Mouse (Mus musculus) forebrain, embryonic 12.5 days (tissue): ENCODE data around the gene Ptprd. TPM values are rescaled to one million over a fixed set of nuclear protein-coding genes. Genes with fewer than 3 reads are reported as not detected.

Experiments
- ATAC-seq: fragments of 200-750 bp; cut with Nextera tagmentation; 2 replicates; pipeline ENCODE4 v1.8.0; 2017; ENCODE audit warnings: moderate TSS enrichment; ENCODE audit not compliant: low FRiP score
- H3K27ac ChIP-seq: fragments of 300-500 bp; sonication (generic); 2 replicates; pipeline ENCODE4 v1.5.1; 2016; ENCODE audit warnings: mild to moderate bottlenecking
- H3K27me3 ChIP-seq: fragments of 300-500 bp; sonication (generic); 2 replicates; pipeline ENCODE4 v1.6.1; 2016; ENCODE audit warnings: mild to moderate bottlenecking
- H3K36me3 ChIP-seq: fragments of 300-500 bp; sonication (generic); replicated peaks from 2 replicates; pipeline ENCODE4 v1.6.1; 2016; ENCODE audit warnings: mild to moderate bottlenecking
- H3K4me1 ChIP-seq: fragments of 300-500 bp; sonication (generic); 2 replicates; pipeline ENCODE4 v1.6.1; 2016
- H3K4me2 ChIP-seq: fragments of 300-500 bp; sonication (generic); 2 replicates; pipeline ENCODE4 v1.6.1; 2016; ENCODE audit warnings: mild to moderate bottlenecking, moderate library complexity
- H3K4me3 ChIP-seq: fragments of 300-500 bp; sonication (generic); replicated peaks from 2 replicates; pipeline ENCODE4 v1.5.1; 2016; ENCODE audit warnings: mild to moderate bottlenecking
- H3K9ac ChIP-seq: fragments of 300-500 bp; sonication (generic); 2 replicates; pipeline ENCODE4 v1.6.1; 2016; ENCODE audit warnings: mild to moderate bottlenecking
- H3K9me3 ChIP-seq: fragments of 300-500 bp; sonication (generic); 2 replicates; pipeline ENCODE4 v1.6.1; 2016
- WGBS: fragments of 180-500 bp; shearing (Covaris S2); methylation state at CpG from one replicate; pipeline ENCODE4 v1.1.7; 2016; 5-methylcytosine and 5-hydroxymethylcytosine counted together
- polyA plus RNA-seq: library from polyadenylated mRNA; unstranded; fragments of >200 nt; fragmentation: Nextera tagmentation; extraction: Ambion mirVana; gene quantifications from 2 replicates; pipeline ENCODE4 v1.2.1, GENCODE M21; 2016

The Ptprd gene
- polyA plus RNA-seq = 42.2 and 52.0 TPM in 2 replicates

DNA sequence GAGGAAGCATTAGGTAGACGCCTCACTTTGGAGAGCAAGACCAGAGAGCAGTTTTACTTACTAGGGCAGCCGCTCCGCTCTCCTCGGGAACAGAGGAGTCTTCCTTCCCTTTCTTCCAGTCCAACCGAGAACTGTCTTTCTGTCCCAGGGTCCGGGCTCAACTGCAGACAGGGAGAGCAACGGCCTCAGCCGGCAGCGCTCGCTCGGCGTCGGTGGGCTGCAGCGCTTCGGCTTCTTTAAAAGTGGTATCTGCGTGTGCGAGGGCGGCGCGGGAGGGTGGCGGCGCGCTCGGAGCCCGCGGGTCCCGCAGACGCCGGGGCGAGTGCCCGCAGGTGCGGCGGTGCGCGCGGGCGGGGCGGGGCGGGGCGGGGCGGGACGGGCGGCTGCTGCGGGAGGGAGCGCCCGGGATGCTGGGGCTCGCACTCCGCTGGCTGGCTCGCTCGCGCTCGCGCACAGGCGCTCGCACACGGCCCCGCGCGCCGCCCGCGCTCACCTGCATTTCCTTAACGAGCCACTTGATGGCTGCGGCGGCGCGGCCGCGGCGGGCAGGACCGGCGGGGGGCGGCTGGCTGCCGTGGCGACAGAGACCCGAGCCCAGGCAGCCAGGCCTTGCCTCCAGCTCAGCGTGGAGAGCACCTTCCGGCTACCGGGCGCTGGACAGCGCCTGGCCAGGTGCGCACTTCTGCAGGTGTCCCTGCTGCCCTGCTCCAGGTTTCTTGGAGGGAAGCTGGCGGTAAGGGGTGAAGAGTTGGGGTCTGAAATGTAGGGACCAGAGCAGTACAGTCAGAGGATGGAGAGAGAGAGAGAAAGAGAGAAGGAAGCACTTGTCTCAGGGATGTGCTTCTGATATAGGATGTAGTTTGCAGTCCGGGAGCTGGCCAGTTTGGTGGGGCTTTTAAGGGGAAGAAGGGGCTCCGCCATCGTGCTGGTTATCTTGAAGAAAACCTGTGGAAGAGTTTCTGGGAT, at the start of gene Ptprd:
Ptprd (minus strand) TSS at position 433 of the 966 bp plus-strand sequence.
- Histone ChIP-seq H3K27ac (peak within 1 kb of the TSS; percentile 53; the same call in 1 of the 2 replicates), H3K9me3 (no peaks in the 10 kb centered on the region), H3K36me3 (no peaks in the 10 kb centered on the region), H3K9ac (peak within 1 kb of the TSS; percentile 63), H3K4me1 (peaks cover 12% of the 10 kb centered on the region; the same call in 1 of the 2 replicates), H3K27me3 (peaks cover 22% of the 10 kb centered on the region), H3K4me3 (peak within 1 kb of the TSS; percentile 53), H3K4me2 (peak within 1 kb of the TSS; percentile 81)
- 2% methylated on average over 59 of the region's 86 CpGs for WGBS
- ATAC-seq = peak; percentile 94

DNA sequence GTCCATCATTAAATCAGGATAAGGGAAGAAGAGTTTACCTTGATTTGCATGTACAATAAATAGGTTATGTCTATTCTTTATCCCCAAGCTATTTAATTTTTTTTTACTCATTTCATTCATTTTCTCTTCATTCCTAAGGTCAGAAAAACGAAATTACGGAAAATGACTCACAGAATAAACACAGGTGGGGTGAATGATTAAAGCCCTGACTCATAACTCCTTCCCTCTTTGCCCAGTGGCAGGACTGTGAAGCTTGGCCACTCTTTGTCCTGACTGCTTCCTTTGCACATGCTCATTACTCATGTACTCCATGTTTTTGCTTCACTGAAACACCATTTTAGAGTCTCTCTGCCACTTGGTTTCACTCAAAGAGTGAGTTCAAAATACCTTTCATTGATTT, 24.1 kb upstream of the Ptprd start:
- no peak for ATAC-seq
- H3K4me2 ChIP-seq = no peak overlapping the region
- H3K27ac ChIP-seq = no peak overlapping the region
- no peaks in the 10 kb centered on the region for H3K27me3 ChIP-seq
- no peak overlapping the region for H3K4me3 ChIP-seq
- 92% methylated on average over 2 of the region's 2 CpGs for WGBS
- H3K9ac ChIP-seq = no peak overlapping the region
- no peaks in the 10 kb centered on the region for H3K9me3 ChIP-seq
- H3K36me3 ChIP-seq = no peaks in the 10 kb centered on the region
- H3K4me1 ChIP-seq = no peaks in the 10 kb centered on the region

DNA sequence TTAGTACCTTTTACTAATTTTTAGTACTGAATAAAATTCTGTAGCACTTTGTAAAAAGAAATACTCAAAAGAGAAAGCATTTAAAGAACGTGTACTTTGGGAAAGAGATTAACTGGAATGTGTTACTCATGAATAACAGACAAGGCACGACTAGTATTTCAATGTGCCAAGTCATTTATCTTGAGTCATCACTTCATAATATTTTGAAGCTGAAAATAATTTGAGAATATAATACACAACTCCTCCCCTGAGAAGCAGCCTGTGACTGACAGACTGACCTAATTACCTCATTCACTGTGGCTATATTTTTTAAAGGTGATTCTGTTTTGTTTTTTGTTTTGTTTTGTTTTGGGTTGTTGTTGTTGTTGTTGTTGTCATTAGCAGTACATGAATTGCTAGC, 23.6 kb upstream of the Ptprd start:
- H3K4me3 ChIP-seq = no peak overlapping the region
- no peaks in the 10 kb centered on the region for H3K9me3 ChIP-seq
- no peaks in the 10 kb centered on the region for H3K36me3 ChIP-seq
- WGBS = 80% methylated on average over 2 of the region's 2 CpGs
- no peak overlapping the region for H3K27ac ChIP-seq
- no peak overlapping the region for H3K4me2 ChIP-seq
- H3K9ac ChIP-seq = no peak overlapping the region
- no peaks in the 10 kb centered on the region for H3K4me1 ChIP-seq
- ATAC-seq = no peak
- no peaks in the 10 kb centered on the region for H3K27me3 ChIP-seq

DNA sequence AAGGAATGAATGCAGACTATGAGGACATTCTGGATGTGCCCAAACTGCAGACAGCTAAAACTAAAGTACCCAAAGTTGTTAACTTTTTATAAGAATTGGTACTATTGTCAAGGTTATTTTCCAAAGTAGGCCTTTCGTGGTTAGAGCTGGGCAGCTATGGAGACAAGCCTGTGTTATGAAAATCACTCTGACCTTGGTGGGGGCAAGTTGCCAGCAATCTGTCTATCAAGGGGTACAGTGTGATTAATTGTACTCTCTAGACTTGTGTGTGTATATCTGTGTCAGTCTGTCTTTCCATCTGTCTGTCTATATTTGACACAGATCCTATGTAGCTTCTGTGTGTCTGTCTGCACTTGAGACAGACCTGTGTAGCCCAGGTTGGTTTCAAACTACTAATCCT, 22.9 kb upstream of the Ptprd start:
- no peak overlapping the region for H3K4me3 ChIP-seq
- ATAC-seq = no peak
- no peaks in the 10 kb centered on the region for H3K9me3 ChIP-seq
- H3K4me1 ChIP-seq = no peaks in the 10 kb centered on the region
- H3K4me2 ChIP-seq = no peak overlapping the region
- 93% methylated on average over 1 of the region's 1 CpGs for WGBS
- no peak overlapping the region for H3K9ac ChIP-seq
- H3K27me3 ChIP-seq = no peaks in the 10 kb centered on the region
- no peaks in the 10 kb centered on the region for H3K36me3 ChIP-seq
- H3K27ac ChIP-seq = no peak overlapping the region

DNA sequence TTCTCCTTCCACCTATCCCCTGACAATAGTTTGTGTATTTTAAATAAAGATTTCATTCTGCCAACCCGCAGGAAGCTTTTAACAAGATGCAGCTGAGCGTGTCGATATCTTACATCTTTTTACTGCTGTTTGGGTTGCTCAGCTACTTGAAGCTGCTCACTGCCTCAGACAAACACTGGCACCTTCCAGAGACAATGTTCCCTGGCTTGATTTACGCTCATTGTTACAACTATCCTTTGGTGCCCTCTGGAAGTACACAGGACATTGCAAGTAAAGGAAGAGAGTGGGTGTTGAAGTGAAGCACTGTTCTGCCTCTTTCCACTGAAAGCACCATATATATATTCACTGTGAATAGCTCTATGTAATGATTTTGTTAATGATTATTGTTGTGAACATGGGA, 2.2 kb upstream of the Ptprd start:
- ATAC-seq = no peak
- Histone ChIP-seq H3K27me3 (peaks cover 22% of the 10 kb centered on the region), H3K4me3 (no peak overlapping the region), H3K9me3 (no peaks in the 10 kb centered on the region), H3K4me2 (no peak overlapping the region), H3K9ac (no peak overlapping the region), H3K27ac (no peak overlapping the region), H3K36me3 (no peaks in the 10 kb centered on the region), H3K4me1 (peaks cover 12% of the 10 kb centered on the region; the same call in 1 of the 2 replicates)
- 66% methylated on average over 4 of the region's 4 CpGs for WGBS

DNA sequence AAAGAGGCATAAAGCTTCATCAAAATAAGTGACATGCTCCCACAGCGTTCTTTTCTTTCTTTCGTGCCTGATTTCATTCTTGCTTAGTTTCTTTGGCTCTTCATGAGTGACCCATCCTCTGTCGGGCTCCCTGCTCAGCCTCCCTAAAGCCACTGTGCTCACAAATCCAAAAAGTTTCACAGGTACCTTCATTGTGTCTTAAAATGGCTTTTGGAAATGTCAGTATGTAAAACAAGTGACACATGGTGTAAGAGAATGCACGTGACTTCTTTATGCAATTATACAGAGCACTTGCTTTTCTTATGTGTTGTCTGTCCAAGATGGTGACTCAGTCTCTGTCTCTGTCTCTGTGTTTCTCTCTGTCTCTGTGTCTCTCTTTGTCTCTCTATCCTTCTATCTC, 1.2 kb upstream of the Ptprd start:
- H3K4me2 ChIP-seq = no peak overlapping the region
- no peak overlapping the region for H3K9ac ChIP-seq
- H3K4me1 ChIP-seq = peaks cover 12% of the 10 kb centered on the region; the same call in 1 of the 2 replicates
- 69% methylated on average over 4 of the region's 4 CpGs for WGBS
- H3K27ac ChIP-seq = no peak overlapping the region
- H3K4me3 ChIP-seq = no peak overlapping the region
- ATAC-seq = no peak
- no peaks in the 10 kb centered on the region for H3K9me3 ChIP-seq
- peaks cover 22% of the 10 kb centered on the region for H3K27me3 ChIP-seq
- no peaks in the 10 kb centered on the region for H3K36me3 ChIP-seq

DNA sequence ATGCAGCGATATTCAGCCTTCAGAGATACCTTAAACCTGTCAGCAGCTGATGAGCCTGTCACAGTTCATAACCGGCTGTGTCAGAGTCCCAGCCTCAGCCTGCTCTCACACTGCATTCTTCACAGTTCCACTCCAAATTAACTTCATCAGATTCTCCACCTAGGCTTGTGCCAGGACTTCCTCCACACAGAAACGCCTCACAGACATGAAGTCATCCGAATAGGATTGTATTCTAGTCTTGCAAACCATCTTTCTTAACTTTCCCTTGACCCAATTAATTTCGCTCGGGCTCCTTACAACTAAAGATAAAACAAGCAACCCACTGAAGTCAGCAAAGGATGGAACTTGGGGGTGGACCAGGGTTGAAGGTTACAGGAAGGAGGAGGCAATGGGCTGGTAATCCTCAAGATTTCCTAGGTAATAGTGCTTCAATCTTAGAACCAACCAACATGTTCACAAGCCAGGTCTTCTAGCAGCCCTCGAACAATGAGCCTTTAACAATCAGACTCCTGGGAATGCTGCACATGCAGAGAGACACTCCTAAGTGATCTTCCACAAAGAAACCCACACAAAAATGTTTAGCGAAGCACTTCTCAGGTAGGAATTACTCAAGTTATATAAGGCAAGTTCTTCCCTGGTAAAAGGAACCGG, 758 bp downstream of the Ptprd start:
- Histone ChIP-seq H3K27ac (peak overlapping the region; percentile 53; the same call in 1 of the 2 replicates), H3K4me1 (peaks cover 12% of the 10 kb centered on the region; the same call in 1 of the 2 replicates), H3K4me2 (peak overlapping the region; percentile 81), H3K27me3 (peaks cover 22% of the 10 kb centered on the region), H3K4me3 (peak overlapping the region; percentile 53), H3K36me3 (no peaks in the 10 kb centered on the region), H3K9ac (peak overlapping the region; percentile 63), H3K9me3 (no peaks in the 10 kb centered on the region)
- WGBS = 16% methylated on average over 9 of the region's 9 CpGs
- no peak for ATAC-seq

DNA sequence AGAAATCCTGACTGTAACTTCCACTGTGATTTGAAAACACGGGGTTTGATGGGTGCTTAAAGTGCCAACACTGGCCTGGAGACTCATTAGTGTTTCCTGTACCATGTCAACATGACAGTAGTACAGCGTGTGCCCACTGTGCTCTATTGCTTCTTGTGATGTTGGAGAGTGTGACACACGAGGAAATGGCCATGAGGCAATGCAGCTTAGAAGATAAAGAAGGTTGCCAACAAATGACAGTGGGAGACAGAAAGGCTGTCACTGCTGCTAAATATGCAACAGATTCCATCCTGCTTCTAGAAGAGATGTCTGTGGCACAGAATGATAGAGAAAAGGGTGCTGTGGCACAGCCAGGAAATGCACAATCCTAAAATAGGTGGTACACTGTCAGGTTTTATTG, 6.7 kb downstream of the Ptprd start:
- Histone ChIP-seq H3K4me2 (no peak overlapping the region), H3K9me3 (no peaks in the 10 kb centered on the region), H3K4me3 (no peak overlapping the region), H3K4me1 (no peaks in the 10 kb centered on the region), H3K27me3 (no peaks in the 10 kb centered on the region), H3K36me3 (no peaks in the 10 kb centered on the region), H3K9ac (no peak overlapping the region), H3K27ac (no peak overlapping the region)
- 63% methylated on average over 3 of the region's 3 CpGs for WGBS
- no peak for ATAC-seq

DNA sequence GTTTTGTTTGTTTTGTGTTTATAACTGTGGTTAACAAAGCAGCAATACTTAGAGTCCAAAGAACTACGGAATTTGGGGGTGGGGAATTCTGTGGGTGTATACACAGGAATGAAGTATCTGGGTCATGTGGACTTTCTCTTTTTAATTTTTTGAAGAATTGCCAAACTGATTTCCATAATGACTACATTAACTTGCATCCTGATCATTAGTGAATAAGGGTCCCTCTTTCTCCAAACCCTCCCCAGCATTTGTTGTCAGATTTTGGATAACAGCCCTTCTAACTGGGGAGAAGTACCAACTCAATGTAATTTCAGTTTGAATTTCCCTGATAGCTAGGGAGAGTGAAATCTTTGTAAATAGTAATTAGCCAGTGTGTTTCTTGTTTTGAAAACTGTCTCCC, 43.3 kb downstream of the Ptprd start:
- Histone ChIP-seq H3K9me3 (no peaks in the 10 kb centered on the region), H3K4me3 (no peak overlapping the region), H3K36me3 (no peaks in the 10 kb centered on the region), H3K27ac (no peak overlapping the region), H3K4me2 (no peak overlapping the region), H3K4me1 (no peaks in the 10 kb centered on the region), H3K27me3 (no peaks in the 10 kb centered on the region), H3K9ac (no peak overlapping the region)
- peak; percentile 41; the same call in 1 of the 2 replicates for ATAC-seq
- WGBS = 52% methylated on average over 1 of the region's 1 CpGs

DNA sequence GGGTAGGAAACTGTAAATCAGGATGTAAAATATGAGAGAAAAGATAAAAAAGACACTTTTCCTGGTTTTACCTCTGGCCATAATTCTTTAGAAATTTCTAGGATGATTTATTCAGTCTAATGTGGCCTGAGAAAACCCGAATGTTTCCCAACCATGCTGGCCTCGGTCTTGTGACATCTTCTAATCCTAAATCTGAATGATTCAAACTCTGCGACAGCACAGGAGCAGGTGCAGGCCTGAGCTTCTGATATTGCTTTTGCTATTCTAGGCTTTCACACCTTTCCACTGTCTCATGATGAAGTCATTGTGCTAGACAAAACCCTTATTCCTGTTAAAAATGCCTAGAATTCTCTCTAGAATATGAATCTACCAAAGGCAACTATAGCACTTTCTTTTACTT, 51.3 kb downstream of the Ptprd start:
- 79% methylated on average over 3 of the region's 3 CpGs for WGBS
- no peak for ATAC-seq
- H3K4me3 ChIP-seq = no peak overlapping the region
- no peaks in the 10 kb centered on the region for H3K27me3 ChIP-seq
- H3K27ac ChIP-seq = no peak overlapping the region
- no peaks in the 10 kb centered on the region for H3K9me3 ChIP-seq
- H3K4me1 ChIP-seq = no peaks in the 10 kb centered on the region
- no peak overlapping the region for H3K9ac ChIP-seq
- no peaks in the 10 kb centered on the region for H3K36me3 ChIP-seq
- no peak overlapping the region for H3K4me2 ChIP-seq

DNA sequence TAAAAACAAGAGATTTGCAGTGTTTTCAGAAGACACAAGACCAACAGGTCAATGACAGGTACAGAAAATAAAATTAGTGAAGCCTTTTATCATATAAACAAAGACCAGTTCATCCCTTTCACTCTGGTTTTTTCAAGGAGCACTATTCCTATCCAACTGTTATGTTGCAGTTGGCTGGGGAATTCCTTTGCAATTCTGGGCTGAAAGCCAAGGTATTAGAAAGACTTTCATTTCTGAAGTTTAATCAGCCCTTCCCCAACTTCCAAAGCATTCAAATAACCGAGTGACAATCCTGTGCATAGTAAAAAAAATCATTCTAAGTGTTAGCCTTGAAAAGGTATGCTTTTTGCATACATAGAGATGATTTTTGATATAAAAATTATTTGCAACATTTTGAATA, 61.2 kb downstream of the Ptprd start:
- 33% methylated on average over 1 of the region's 1 CpGs for WGBS
- no peaks in the 10 kb centered on the region for H3K36me3 ChIP-seq
- H3K9me3 ChIP-seq = no peaks in the 10 kb centered on the region
- H3K27me3 ChIP-seq = no peaks in the 10 kb centered on the region
- H3K4me1 ChIP-seq = no peaks in the 10 kb centered on the region
- H3K27ac ChIP-seq = no peak overlapping the region
- no peak overlapping the region for H3K4me3 ChIP-seq
- H3K9ac ChIP-seq = no peak overlapping the region
- no peak overlapping the region for H3K4me2 ChIP-seq
- no peak for ATAC-seq

DNA sequence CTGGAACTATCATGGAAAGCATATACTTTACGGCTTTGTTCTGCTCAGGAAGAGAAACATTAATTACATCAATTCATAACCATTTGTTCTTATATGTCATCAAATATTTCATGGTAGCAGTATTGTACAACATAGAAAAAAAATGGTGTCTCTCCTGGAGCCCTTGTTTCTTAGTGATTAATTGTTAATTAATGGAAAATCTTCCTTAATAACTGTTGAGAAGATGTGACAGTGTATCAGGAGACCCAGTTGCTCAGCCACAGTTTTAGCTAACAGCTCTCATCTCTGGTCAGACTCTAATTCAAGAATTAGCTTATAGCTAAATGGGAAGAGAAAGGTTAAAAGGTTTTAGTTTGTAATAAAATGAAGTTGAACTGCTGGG, 69.0 kb downstream of the Ptprd start:
- no peak for ATAC-seq
- Histone ChIP-seq H3K4me3 (no peak overlapping the region), H3K4me2 (no peak overlapping the region), H3K9me3 (no peaks in the 10 kb centered on the region), H3K36me3 (no peaks in the 10 kb centered on the region), H3K9ac (no peak overlapping the region), H3K27me3 (no peaks in the 10 kb centered on the region), H3K4me1 (no peaks in the 10 kb centered on the region), H3K27ac (no peak overlapping the region)
- WGBS = 98% methylated on average over 1 of the region's 1 CpGs
